Mouse (Mus musculus) forebrain, embryonic 10.5 days (tissue): ENCODE data around the gene Mat2a. TPM values are rescaled to one million over a fixed set of nuclear protein-coding genes. Genes with fewer than 3 reads are reported as not detected.

Source experiments
- DNase-seq: peaks from one replicate; pipeline ENCODE4 v3.0.0-alpha.2; 2017; ENCODE audit warnings: low spot score; ENCODE audit errors: extremely low spot score
- H3K27ac ChIP-seq: fragments of 300-500 bp; sonication (generic); 2 replicates; pipeline ENCODE4 v1.5.1; 2016; ENCODE audit warnings: mild to moderate bottlenecking
- H3K27me3 ChIP-seq: fragments of 300-500 bp; sonication (generic); 2 replicates; pipeline ENCODE4 v1.6.1; 2016; ENCODE audit warnings: mild to moderate bottlenecking; ENCODE audit not compliant: poor library complexity, severe bottlenecking
- H3K36me3 ChIP-seq: fragments of 300-500 bp; sonication (generic); replicated peaks from 2 replicates; pipeline ENCODE4 v1.6.1; 2016; ENCODE audit warnings: mild to moderate bottlenecking, moderate library complexity
- H3K4me1 ChIP-seq: fragments of 300-500 bp; sonication (generic); 2 replicates; pipeline ENCODE4 v1.6.1; 2016
- H3K4me3 ChIP-seq: fragments of 300-500 bp; sonication (generic); 2 replicates; pipeline ENCODE4 v1.5.1; 2016; ENCODE audit warnings: mild to moderate bottlenecking, moderate library complexity
- H3K9me3 ChIP-seq: fragments of 300-500 bp; sonication (generic); 2 replicates; pipeline ENCODE4 v1.6.1; 2016; ENCODE audit warnings: mild to moderate bottlenecking, moderate library complexity
- WGBS: fragments of 180-500 bp; shearing (Covaris S2); methylation state at CpG from one replicate; pipeline ENCODE4 v1.1.7; 2016; 5-methylcytosine and 5-hydroxymethylcytosine counted together
- polyA plus RNA-seq: library from polyadenylated mRNA; unstranded; fragments of >200 nt; fragmentation: Nextera tagmentation; extraction: Ambion mirVana; gene quantifications from 2 replicates; pipeline ENCODE4 v1.2.1, GENCODE M21; 2016

The Mat2a gene
- polyA plus RNA-seq, 1 experiment from 2014 or later: 511 TPM

DNA sequence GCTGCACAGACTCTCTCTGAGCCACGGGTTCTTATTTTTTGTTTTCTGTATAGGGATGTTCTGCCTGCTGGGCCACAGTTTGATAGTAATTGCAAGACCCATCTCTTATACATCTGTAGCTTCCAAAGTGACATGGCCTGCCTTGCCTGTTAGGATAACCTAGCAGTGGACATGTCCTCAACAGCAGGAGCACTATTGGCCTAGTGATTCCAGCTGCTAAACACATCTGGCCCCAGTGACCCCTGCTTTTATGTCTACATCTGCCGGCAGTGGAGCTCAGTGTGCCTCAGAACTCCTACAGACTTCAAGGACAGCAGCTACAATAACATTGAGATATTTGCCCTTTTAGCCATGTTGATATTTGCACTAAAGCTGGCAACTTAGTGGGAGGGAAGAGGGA, 39.4 kb downstream of the Mat2a start:
- Histone ChIP-seq H3K9me3 (no peaks in the 10 kb centered on the region), H3K36me3 (no peaks in the 10 kb centered on the region), H3K4me1 (no peaks in the 10 kb centered on the region), H3K4me3 (no peak overlapping the region), H3K27ac (no peak overlapping the region), H3K27me3 (no peaks in the 10 kb centered on the region)
- WGBS: 64% methylated on average over 2 of the region's 2 CpGs
- no peak for DNase-seq

DNA sequence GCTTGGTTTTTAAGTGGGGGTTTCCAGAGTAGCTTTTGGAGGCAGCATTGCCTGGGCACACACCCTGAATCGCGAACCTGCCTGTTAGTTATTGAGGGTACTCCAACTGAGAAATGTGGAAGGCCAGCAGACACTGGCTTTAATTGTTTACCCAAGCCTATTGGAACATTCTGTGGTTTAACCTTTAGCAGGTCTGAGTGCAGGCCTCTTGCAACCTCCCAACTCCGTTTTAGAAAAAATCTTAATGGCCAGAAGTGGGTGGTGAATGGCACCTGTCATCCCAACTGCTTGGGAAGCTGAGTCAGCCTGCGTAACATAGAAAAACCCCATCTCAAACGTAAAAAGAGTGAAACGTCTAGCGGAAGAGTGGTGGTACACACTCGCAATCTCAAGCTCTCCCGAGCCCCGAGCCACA, 42.5 kb downstream of the Mat2a start:
- Histone ChIP-seq H3K4me1 (no peaks in the 10 kb centered on the region), H3K36me3 (no peaks in the 10 kb centered on the region), H3K9me3 (no peaks in the 10 kb centered on the region), H3K27me3 (no peaks in the 10 kb centered on the region), H3K27ac (no peak overlapping the region), H3K4me3 (no peak overlapping the region)
- 85% methylated on average over 10 of the region's 10 CpGs for WGBS
- no peak for DNase-seq

DNA sequence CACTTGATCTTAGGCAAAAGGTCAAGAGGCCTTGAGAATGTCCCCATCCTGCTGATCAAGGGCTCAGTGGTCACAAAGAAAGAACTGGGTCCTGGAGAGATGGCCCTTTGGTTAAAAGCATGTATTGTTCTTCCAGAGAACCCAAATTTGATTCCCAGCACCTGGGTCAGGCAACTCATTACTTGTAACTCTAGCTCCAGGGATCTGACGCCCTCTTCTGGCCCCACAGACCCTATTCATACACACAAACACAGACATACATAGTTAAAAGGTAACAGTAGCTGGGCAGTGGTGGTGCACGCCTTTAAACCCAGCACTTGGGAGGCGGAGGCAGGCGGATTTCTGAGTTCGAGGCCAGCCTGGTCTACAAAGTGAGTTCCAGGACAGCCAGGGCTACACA, 47.0 kb downstream of the Mat2a start:
- WGBS: 83% methylated on average over 5 of the region's 5 CpGs
- DNase-seq: no peak
- Histone ChIP-seq H3K36me3 (no peaks in the 10 kb centered on the region), H3K9me3 (no peaks in the 10 kb centered on the region), H3K4me1 (peaks cover 37% of the 10 kb centered on the region), H3K27ac (no peak overlapping the region), H3K4me3 (no peak overlapping the region), H3K27me3 (peaks cover 28% of the 10 kb centered on the region; the same call in 1 of the 2 replicates)

DNA sequence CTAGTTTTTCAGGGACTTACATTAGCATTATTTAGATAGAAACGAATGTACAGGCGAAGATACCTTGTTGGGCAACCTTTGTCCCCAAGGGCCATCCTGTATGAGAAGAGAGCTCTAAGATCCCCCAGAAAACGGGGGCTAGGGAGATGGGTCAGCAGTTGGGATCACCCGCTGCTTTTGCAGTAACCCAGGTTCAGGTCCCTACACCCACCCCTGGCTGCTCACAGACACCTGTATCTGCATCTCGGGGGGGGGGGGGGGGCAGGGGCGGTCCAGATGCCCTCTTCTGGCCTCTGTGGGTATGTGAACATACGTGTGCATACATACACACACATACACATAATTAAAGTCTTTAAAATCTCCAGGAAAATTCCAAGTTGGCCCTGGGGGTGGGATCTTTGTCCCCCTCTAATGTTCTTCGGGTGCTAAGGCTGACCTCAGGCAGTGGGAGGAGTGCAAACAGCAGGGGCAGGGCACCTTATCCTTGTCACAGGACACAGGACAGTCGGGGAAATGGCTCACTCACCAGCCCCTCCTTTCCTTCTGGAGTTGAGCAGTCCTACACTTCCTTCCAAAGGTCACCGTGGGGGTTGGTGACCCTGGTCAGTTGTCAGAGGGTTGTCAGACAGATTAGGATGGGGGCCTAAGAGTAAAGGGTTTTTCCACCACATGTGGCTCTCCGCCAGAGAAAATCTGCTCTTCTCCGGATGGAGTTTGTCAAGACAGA, 48.4 kb downstream of the Mat2a start:
- Histone ChIP-seq H3K36me3 (no peaks in the 10 kb centered on the region), H3K4me3 (peak overlapping the region; percentile 59), H3K27me3 (peaks cover 28% of the 10 kb centered on the region; the same call in 1 of the 2 replicates), H3K9me3 (no peaks in the 10 kb centered on the region), H3K4me1 (peaks cover 37% of the 10 kb centered on the region), H3K27ac (peak overlapping the region; percentile 84)
- no peak for DNase-seq
- WGBS: 12% methylated on average over 12 of the region's 12 CpGs

DNA sequence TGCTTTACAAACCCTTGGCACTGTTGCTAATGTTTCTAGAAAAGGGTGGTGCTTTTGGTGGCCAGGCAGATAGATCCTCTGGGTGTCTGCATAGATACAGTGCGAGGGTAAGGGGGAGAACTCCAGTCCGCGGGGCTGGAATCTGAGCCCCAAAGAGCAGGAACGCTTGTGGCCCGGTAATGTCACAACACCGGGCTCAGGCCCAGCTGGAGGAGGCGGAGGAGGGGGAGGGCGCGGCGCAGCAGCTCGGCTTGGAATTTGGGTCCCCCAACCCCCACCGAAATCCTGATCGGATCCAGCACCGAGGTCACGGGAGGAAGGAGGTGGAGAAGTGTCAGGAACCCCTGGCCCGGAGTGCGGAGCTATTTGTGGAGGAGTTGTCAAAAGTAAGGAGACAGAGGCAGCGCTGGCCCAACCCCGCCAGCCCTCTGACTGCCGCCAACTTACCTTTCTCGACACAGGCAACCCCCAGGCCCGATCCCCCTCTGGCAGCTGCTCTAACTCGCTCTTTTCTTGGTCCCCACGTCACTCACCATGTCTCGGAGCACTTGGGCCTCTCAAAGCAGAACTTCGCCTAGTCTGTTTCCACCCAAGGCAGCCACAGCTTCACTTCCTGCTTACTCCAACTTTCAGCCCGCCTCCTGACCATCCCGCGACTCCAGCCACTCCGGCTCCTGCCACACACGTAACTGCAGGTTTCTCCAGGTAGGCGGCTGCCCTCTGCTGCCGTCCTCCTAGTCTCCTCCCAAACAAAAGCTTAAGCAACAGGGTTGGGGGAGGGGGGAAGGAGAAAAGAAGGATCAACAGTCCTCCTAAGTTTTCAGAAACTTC, 49.2 kb downstream of the Mat2a start, which contains the start of gene Vamp8:
Gene Vamp8 (minus strand): TSS at position 763 of the 831 bp plus-strand sequence.
- Histone ChIP-seq H3K4me3 (peak within 1 kb of the TSS; percentile 59), H3K4me1 (peaks cover 37% of the 10 kb centered on the region), H3K27ac (peak within 1 kb of the TSS; percentile 84), H3K9me3 (no peaks in the 10 kb centered on the region), H3K27me3 (peaks cover 28% of the 10 kb centered on the region; the same call in 1 of the 2 replicates), H3K36me3 (peaks cover 2% of the 10 kb centered on the region)
- WGBS: 2% methylated on average over 33 of the region's 33 CpGs
- peak; percentile 57 for DNase-seq

DNA sequence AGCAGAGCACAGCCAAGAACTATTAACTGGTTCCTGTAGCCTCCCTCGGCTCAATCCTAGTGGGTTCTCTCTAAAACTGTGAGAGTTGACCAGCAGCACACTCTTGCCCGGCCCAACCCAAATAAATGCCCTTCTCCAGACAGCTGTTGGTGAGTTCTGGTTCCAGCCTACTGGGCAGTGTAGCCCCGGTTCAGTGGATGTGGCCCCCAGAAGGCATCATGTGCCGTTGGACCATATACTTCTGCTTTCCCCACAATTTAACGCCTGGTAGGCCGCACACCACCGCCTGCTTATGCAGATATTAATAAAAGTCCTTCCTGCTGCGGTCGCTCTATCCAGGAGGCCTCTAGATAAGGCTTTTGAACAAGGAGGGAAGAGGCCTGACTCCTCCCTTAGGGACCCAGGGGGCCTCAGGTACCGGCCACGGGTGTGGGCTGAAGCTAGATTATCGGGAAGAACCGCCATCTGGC, 49.9 kb downstream of the Mat2a start:
- Histone ChIP-seq H3K36me3 (peaks cover 3% of the 10 kb centered on the region), H3K27me3 (peaks cover 28% of the 10 kb centered on the region; the same call in 1 of the 2 replicates), H3K4me1 (peaks cover 37% of the 10 kb centered on the region), H3K9me3 (no peaks in the 10 kb centered on the region), H3K27ac (peak overlapping the region; percentile 84), H3K4me3 (peak overlapping the region; percentile 59)
- DNase-seq: no peak
- WGBS: 34% methylated on average over 13 of the region's 13 CpGs

DNA sequence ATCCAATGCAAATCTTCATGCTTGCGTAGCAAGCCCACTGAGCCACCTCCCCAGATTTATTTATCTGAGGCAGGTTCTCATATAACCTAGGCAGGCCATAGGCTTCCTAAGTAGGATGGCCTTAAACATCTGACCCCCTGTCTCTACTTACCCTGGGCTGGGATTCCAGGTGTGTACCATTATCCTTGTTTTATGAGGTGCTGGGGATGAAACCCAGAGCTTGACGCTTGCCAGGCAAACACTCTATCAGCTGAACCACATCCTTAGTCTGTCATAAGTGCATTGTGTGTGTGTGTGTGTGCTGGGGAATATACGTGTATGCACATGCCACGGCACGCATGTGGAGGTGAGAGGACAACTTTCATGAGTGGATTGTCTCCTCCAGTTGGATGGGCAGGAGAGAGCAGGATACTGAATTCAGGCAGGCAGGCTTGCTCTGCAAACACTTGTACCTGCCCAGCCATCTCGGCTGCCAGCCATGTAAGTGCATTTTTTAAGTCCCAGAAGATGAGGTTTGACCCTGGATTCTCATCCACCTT, 50.5 kb downstream of the Mat2a start:
- no peak for DNase-seq

GRCm38 (mm10) chr6:72388266-72388665, 51.1 kb downstream of the Mat2a start:
- no peak overlapping the region for H3K4me3 ChIP-seq
- H3K27me3 ChIP-seq: peaks cover 28% of the 10 kb centered on the region; the same call in 1 of the 2 replicates
- no peaks in the 10 kb centered on the region for H3K9me3 ChIP-seq
- peaks cover 3% of the 10 kb centered on the region for H3K36me3 ChIP-seq
- 72% methylated on average over 10 of the region's 10 CpGs for WGBS
- H3K4me1 ChIP-seq: peaks cover 37% of the 10 kb centered on the region
- no peak overlapping the region for H3K27ac ChIP-seq
- no peak for DNase-seq

More for the DNA sequence above, 50.5 kb downstream of the Mat2a start:
- Histone ChIP-seq H3K27me3 (peaks cover 28% of the 10 kb centered on the region; the same call in 1 of the 2 replicates), H3K4me1 (peaks cover 37% of the 10 kb centered on the region), H3K4me3 (no peak overlapping the region), H3K9me3 (no peaks in the 10 kb centered on the region), H3K27ac (no peak overlapping the region), H3K36me3 (peaks cover 3% of the 10 kb centered on the region)
- 85% methylated on average over 6 of the region's 6 CpGs for WGBS

DNA sequence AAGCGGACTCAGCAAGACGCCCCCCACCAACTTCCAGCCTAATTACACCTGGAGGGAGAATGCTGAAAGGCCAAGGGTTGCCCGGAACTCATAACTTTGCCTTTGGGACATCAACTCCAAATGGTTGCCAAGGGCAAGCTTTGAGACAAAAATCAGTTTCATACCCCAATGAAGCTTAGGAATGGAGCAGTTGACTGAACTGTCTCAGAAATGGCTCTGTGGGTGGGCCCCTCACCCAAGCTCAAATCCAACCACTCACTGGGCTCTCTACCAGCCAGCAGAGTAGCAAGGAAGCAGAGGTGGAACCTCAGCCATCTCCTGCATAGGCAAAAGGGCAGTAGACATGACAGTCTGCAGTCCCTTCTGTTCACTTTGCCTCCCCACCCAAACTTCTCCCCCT, 51.5 kb downstream of the Mat2a start:
- H3K27me3 ChIP-seq: peaks cover 28% of the 10 kb centered on the region; the same call in 1 of the 2 replicates
- WGBS: 82% methylated on average over 3 of the region's 3 CpGs
- H3K36me3 ChIP-seq: peaks cover 3% of the 10 kb centered on the region
- no peak for DNase-seq
- no peaks in the 10 kb centered on the region for H3K9me3 ChIP-seq
- H3K4me1 ChIP-seq: peaks cover 37% of the 10 kb centered on the region
- no peak overlapping the region for H3K27ac ChIP-seq
- no peak overlapping the region for H3K4me3 ChIP-seq

DNA sequence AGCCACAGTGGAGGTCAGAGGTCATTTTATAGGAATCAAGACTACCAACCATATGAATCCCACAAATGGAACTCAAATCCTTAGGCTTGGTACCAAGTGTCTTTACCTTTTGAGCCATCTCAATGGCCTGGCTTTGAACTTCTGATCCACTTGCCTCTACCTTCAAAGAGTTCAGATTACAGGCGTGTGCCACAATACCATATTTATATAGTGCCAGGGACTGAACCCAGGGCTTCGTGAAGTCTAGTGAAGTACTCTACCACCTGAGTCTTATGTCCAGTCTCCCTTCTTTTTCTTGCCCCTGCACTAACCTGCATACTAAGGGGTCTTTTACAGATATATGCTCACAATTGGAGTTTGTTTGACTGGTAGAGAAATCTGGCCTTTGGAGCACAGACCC, 52.8 kb downstream of the Mat2a start:
- H3K27me3 ChIP-seq: peaks cover 34% of the 10 kb centered on the region; the same call in 1 of the 2 replicates
- H3K4me1 ChIP-seq: peaks cover 37% of the 10 kb centered on the region
- no peak overlapping the region for H3K27ac ChIP-seq
- no peak for DNase-seq
- peaks cover 3% of the 10 kb centered on the region for H3K36me3 ChIP-seq
- no peaks in the 10 kb centered on the region for H3K9me3 ChIP-seq
- 88% methylated on average over 2 of the region's 2 CpGs for WGBS
- H3K4me3 ChIP-seq: no peak overlapping the region

GRCm38 (mm10) chr6:72385258-72385657, 54.1 kb downstream of the Mat2a start:
- H3K27me3 ChIP-seq: peaks cover 35% of the 10 kb centered on the region
- 90% methylated on average over 4 of the region's 4 CpGs for WGBS
- H3K4me3 ChIP-seq: no peak overlapping the region
- DNase-seq: no peak
- H3K36me3 ChIP-seq: peaks cover 3% of the 10 kb centered on the region
- peaks cover 29% of the 10 kb centered on the region for H3K4me1 ChIP-seq
- H3K9me3 ChIP-seq: no peaks in the 10 kb centered on the region
- H3K27ac ChIP-seq: no peak overlapping the region

DNA sequence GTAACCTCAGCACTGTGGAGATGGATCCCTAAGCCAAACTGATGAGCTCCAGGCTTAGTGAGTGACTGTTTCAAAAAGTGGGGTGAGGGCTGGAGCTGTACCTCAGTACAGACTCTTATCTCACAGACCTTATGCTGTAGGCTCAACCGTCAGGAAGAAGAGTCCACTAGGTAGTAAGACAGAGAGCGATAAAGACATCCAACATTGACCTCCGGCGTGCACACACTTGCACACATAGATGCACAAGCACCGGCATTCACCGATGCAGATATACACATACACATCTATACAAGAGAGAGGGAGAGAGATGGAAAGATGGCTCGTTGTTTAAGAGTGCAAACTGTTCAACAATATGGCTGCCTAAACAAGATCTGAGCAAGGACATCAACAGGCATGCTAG, 55.4 kb downstream of the Mat2a start:
- no peak for DNase-seq
- Histone ChIP-seq H3K4me1 (peaks cover 24% of the 10 kb centered on the region), H3K4me3 (no peak overlapping the region), H3K27ac (no peak overlapping the region), H3K27me3 (peaks cover 37% of the 10 kb centered on the region), H3K36me3 (peaks cover 3% of the 10 kb centered on the region), H3K9me3 (no peaks in the 10 kb centered on the region)
- WGBS: 92% methylated on average over 7 of the region's 7 CpGs
